Mouse (Mus musculus): ENCODE measurements around the gene Pycr1.

Pycr1 gene

GRCm38 (mm10) chr11:120657301-120657700, 13.7 kb upstream of the Pycr1 start:
- no peak for DNase-seq

- no peak for DNase-seq
Measured at GRCm38 (mm10) chr11:120654741-120655140, 11.2 kb upstream of the Pycr1 start.

GRCm38 (mm10) chr11:120651872-120652271, 8.3 kb upstream of the Pycr1 start:
- no peak for DNase-seq

GRCm38 (mm10) chr11:120648001-120648476, 4.5 kb upstream of the Pycr1 start, which contains the start of gene Myadml2:
Gene Myadml2 (minus strand): TSS chr11:120648158.
- DNase-seq = peak; percentile 45 to 50

- no peak for DNase-seq
Measured at GRCm38 (mm10) chr11:120647047-120647830, 3.7 kb upstream of the Pycr1 start.

- DNase-seq = no peak
Measured at GRCm38 (mm10) chr11:120642939-120643600, 499 bp downstream of the Pycr1 start.

GRCm38 (mm10) chr11:120641869-120642268, 1.7 kb downstream of the Pycr1 start:
- no peak for DNase-seq

GRCm38 (mm10) chr11:120641255-120641654, 2.3 kb downstream of the Pycr1 start:
- no peak for DNase-seq

- DNase-seq = no peak
Measured at GRCm38 (mm10) chr11:120634810-120635209, 8.8 kb downstream of the Pycr1 start.

- DNase-seq = peak; percentile 89 to 94
Measured at GRCm38 (mm10) chr11:120633520-120634343, 9.8 kb downstream of the Pycr1 start, which contains the start of gene Mafg. Gene Mafg (minus strand): TSS chr11:120633600.

- peak; percentile 47 to 62 for DNase-seq
Measured at GRCm38 (mm10) chr11:120632559-120633519, 10.7 kb downstream of the Pycr1 start.

GRCm38 (mm10) chr11:120631726-120632448, 11.7 kb downstream of the Pycr1 start:
- DNase-seq = no peak

GRCm38 (mm10) chr11:120630881-120631725, 12.5 kb downstream of the Pycr1 start:
- no peak for DNase-seq

GRCm38 (mm10) chr11:120630401-120630871, 13.1 kb downstream of the Pycr1 start:
- no peak for DNase-seq

- no peak for DNase-seq
Measured at GRCm38 (mm10) chr11:120629911-120630310, 13.7 kb downstream of the Pycr1 start.

- DNase-seq = no peak
Measured at GRCm38 (mm10) chr11:120629341-120629730, 14.2 kb downstream of the Pycr1 start.

GRCm38 (mm10) chr11:120628601-120629340, 14.8 kb downstream of the Pycr1 start:
- no peak for DNase-seq

- no peak for DNase-seq
Measured at GRCm38 (mm10) chr11:120627468-120628300, 15.9 kb downstream of the Pycr1 start.

All from cerebellum, postnatal 36 days (tissue).